ENCODE assay signal across 20 mouse cellular contexts in genomic region chr1:23099791-23100190, GRCm38 (mm10). TPM values are rescaled to one million over a fixed set of nuclear protein-coding genes. Genes with fewer than 3 reads are reported as not detected.
"Had no signal": no experiment of that assay in that cellular context is flagged by ENCODE, and none has a peak within 500 bp of the region (broad histone marks: within the 10 kb centered on the region; RNA-seq: fewer than 3 reads in every experiment).

No protein-coding gene starts in this region.

- H3K4me1 ChIP-seq: limb, embryonic 10.5 days; liver, embryonic 12.5 days; lung, embryonic 15.5 days; megakaryocyte, embryonic 14.5 days; midbrain, embryonic 15.5 days; neural tube, embryonic 12.5 days; stomach, embryonic 15.5 days had no signal

- H3K27ac ChIP-seq: left cerebral cortex, adult 2 months; limb, embryonic 10.5 days; liver, embryonic 12.5 days; lung, embryonic 15.5 days; macrophage; midbrain, embryonic 15.5 days; neural tube, embryonic 12.5 days; stomach, embryonic 15.5 days had no signal

- H3K9ac ChIP-seq: liver, embryonic 12.5 days; lung, embryonic 15.5 days; midbrain, embryonic 15.5 days; neural tube, embryonic 12.5 days; stomach, embryonic 15.5 days had no signal

- H3K9me3 ChIP-seq: limb, embryonic 10.5 days; liver, embryonic 12.5 days; lung, embryonic 15.5 days; midbrain, embryonic 15.5 days; neural tube, embryonic 12.5 days; stomach, embryonic 15.5 days had no signal

- H3K4me3 ChIP-seq: left cerebral cortex, adult 2 months; limb, embryonic 10.5 days; liver, embryonic 12.5 days; lung, embryonic 15.5 days; megakaryocyte, embryonic 14.5 days; midbrain, embryonic 15.5 days; neural tube, embryonic 12.5 days; stomach, embryonic 15.5 days had no signal

- ATAC-seq: liver, embryonic 12.5 days; midbrain, embryonic 15.5 days had no signal

- H3K4me2 ChIP-seq: liver, embryonic 12.5 days; lung, embryonic 15.5 days; midbrain, embryonic 11.5 days; midbrain, embryonic 15.5 days; neural tube, embryonic 12.5 days; stomach, embryonic 15.5 days had no signal

- H3K27me3 ChIP-seq: liver, embryonic 12.5 days; lung, embryonic 15.5 days; megakaryocyte, embryonic 14.5 days; midbrain, embryonic 15.5 days; neural tube, embryonic 12.5 days; stomach, embryonic 15.5 days had no signal

- DNase-seq: kidney, postnatal 14 days; lung, postnatal 14 days; retina, postnatal 1 day; right cerebral cortex, postnatal 4 days; thymus, postnatal 36 days had no signal

- H3K36me3 ChIP-seq: limb, embryonic 10.5 days; liver, embryonic 12.5 days; lung, embryonic 15.5 days; midbrain, embryonic 15.5 days; neural tube, embryonic 12.5 days; stomach, embryonic 15.5 days had no signal

RNA-seq across cellular contexts. Expression of gene 4933415F23Rik, which starts 2.3 kb away (rescaled TPM):
- polyA plus RNA-seq: large intestine, adult 2 months; limb, embryonic 10.5 days; limb, embryonic 14.5 days; liver, embryonic 12.5 days; liver, embryonic 16.5 days; lung, embryonic 15.5 days; macrophage; midbrain, embryonic 11.5 days; midbrain, embryonic 15.5 days; neural tube, embryonic 12.5 days; spleen, adult 2 months; stomach, embryonic 15.5 days; thymus, postnatal 0 days had no signal
